Mouse (Mus musculus) small intestine, adult 2 months (tissue): ENCODE data around the gene Grid2ip. TPM values are rescaled to one million over a fixed set of nuclear protein-coding genes. Genes with fewer than 3 reads are reported as not detected.

Experiments
- H3K27ac ChIP-seq: fragments of 200-500 bp; 2 replicates; pipeline ENCODE4 v1.5.1; 2012; ENCODE audit warnings: low read depth, low read length, control low read depth, inconsistent platforms; ENCODE audit not compliant: insufficient read depth
- H3K27me3 ChIP-seq: fragments of 200-500 bp; 2 replicates; pipeline ENCODE4 v1.6.1; 2012; ENCODE audit warnings: mild to moderate bottlenecking, moderate library complexity, low read length, inconsistent platforms; ENCODE audit not compliant: control insufficient read depth, insufficient read depth
- H3K36me3 ChIP-seq: fragments of 200-500 bp; 2 replicates; pipeline ENCODE4 v1.6.1; 2012; ENCODE audit warnings: mild to moderate bottlenecking, low read length, control low read depth, inconsistent platforms; ENCODE audit not compliant: control insufficient read depth, insufficient read depth
- H3K4me1 ChIP-seq: fragments of 200-500 bp; 2 replicates; pipeline ENCODE4 v1.6.1; 2012; ENCODE audit warnings: low read length, inconsistent platforms, mixed read lengths; ENCODE audit not compliant: control insufficient read depth, insufficient read depth, insufficient read length
- H3K4me3 ChIP-seq: fragments of 200-500 bp; 2 replicates; pipeline ENCODE4 v1.5.1; 2012; ENCODE audit warnings: low read depth, mild to moderate bottlenecking, control low read depth, inconsistent platforms, low read length, moderate library complexity
- CTCF ChIP-seq: fragments of 200-500 bp; IDR thresholded peaks from 2 replicates; pipeline ENCODE4 v1.5.1; 2012; ENCODE audit warnings: low read depth, mild to moderate bottlenecking, control low read depth, inconsistent platforms, low read length, moderate library complexity, mixed read lengths; ENCODE audit not compliant: insufficient replicate concordance, insufficient read length; ENCODE audit errors: extremely low read depth
- POLR2A ChIP-seq: fragments of 200-500 bp; IDR thresholded peaks from 2 replicates; pipeline ENCODE4 v1.6.1; 2012; ENCODE audit warnings: low read depth, mild to moderate bottlenecking, control low read depth, inconsistent platforms, low read length, moderate library complexity
- WGBS: fragments of 180-500 bp; shearing (Covaris S2); methylation state at CpG from one replicate; pipeline ENCODE4 v1.1.7; 2018; 5-methylcytosine and 5-hydroxymethylcytosine counted together
- polyA plus RNA-seq: library from polyadenylated mRNA; depleted of rRNA; stranded (reverse); fragments of >200 nt; gene quantifications from 2 replicates; pipeline ENCODE4 v1.2.3, GENCODE M21; 2012

The Grid2ip gene
- polyA plus RNA-seq, 1 experiment = 0.22 TPM

- peak overlapping the region; percentile 94 for H3K4me3 ChIP-seq
- peaks cover 35% of the 10 kb centered on the region for H3K4me1 ChIP-seq
- peak overlapping the region; percentile 87 for H3K27ac ChIP-seq
- peaks cover 24% of the 10 kb centered on the region for H3K36me3 ChIP-seq
- H3K27me3 ChIP-seq = no peaks in the 10 kb centered on the region
- 2% methylated on average over 34 of the region's 34 CpGs for WGBS
- TF ChIP-seq POLR2A (no peak), CTCF (no peak)
These were observed 47.2 kb downstream of the Grid2ip start for GRCm38 (mm10) chr5:143404148-143404930.

DNA sequence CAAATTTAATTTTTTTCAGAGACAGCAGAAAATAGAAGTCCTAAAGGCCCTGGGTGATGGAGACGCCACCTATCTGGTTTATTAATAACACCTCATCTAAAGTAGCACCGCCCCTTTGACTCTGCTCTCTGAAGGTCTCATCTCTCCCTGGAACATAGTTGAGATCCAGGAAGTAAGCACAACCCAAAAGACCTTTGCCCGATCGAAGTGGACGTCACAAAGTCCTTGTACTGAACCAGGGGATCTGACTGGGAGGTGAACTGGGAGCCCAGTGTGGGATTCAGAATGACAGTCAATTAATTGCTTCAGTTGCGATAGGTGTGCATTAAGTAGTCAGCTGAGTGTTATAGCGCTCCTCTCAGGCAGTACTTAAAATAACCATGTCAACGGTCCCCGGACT, 48.1 kb downstream of the Grid2ip start:
- WGBS = 28% methylated on average over 9 of the region's 9 CpGs

DNA sequence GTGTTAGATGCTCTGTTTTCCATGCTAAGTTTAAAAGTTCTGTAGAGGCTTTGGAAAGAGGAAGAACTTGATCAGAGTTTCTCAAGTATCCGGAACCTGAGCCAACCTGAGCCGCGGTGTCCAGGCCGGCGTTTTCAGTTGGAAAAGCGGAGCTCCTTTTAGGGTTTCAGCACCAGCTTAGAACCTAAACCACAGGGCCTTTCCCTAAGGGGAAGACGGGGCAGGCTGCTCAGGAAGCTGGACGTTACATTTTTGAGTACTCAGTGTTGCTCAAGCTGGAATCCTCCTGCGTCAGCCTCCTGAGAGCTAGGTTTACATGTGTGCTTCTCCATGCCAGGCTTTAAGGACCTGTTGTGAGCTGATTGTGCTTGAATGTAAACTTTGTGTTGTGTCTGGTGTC, 49.4 kb downstream of the Grid2ip start:
- no peak for TF ChIP-seq POLR2A
- no peak for TF ChIP-seq CTCF
- Histone ChIP-seq H3K36me3 (peaks cover 29% of the 10 kb centered on the region), H3K4me3 (no peak overlapping the region), H3K27ac (no peak overlapping the region), H3K27me3 (no peaks in the 10 kb centered on the region), H3K4me1 (peaks cover 22% of the 10 kb centered on the region; the same call in 1 of the 2 replicates)
- WGBS = 89% methylated on average over 9 of the region's 9 CpGs

More for the DNA sequence above, 48.1 kb downstream of the Grid2ip start:
- Histone ChIP-seq H3K4me3 (peak overlapping the region; percentile 21; the same call in 1 of the 2 replicates), H3K27ac (peak overlapping the region; percentile 66), H3K27me3 (no peaks in the 10 kb centered on the region), H3K4me1 (peaks cover 28% of the 10 kb centered on the region), H3K36me3 (peaks cover 24% of the 10 kb centered on the region)
- TF ChIP-seq POLR2A = no peak
- no peak for TF ChIP-seq CTCF

DNA sequence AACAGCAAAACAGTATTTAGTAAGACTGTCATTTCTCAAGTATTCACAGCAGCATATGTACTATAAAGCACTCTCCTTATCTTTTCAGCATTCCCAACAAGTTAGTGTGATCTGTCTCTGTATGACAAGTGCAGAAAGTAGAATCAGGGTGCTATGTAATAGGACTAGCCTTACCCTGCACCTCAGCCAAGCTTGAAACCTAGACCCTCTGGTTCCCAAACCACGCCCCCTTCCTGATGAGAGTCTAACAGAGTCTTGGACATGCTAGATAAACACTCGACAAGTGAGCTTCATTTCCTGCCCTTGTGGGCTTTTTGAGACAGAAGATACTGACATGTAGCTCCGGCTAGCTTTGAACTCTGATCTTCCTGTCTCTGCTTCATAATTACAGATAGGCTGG, 52.1 kb downstream of the Grid2ip start:
- H3K4me1 ChIP-seq = peaks cover 14% of the 10 kb centered on the region; the same call in 1 of the 2 replicates
- H3K4me3 ChIP-seq = no peak overlapping the region
- 49% methylated on average over 3 of the region's 3 CpGs for WGBS
- no peaks in the 10 kb centered on the region for H3K27me3 ChIP-seq
- H3K27ac ChIP-seq = no peak overlapping the region
- TF ChIP-seq CTCF (no peak), POLR2A (no peak)
- H3K36me3 ChIP-seq = peaks cover 48% of the 10 kb centered on the region

- WGBS = 76% methylated on average over 4 of the region's 4 CpGs
- Histone ChIP-seq H3K4me1 (peaks cover 9% of the 10 kb centered on the region; the same call in 1 of the 2 replicates), H3K27me3 (no peaks in the 10 kb centered on the region)
These were observed 53.8 kb downstream of the Grid2ip start for GRCm38 (mm10) chr5:143410841-143411395.

DNA sequence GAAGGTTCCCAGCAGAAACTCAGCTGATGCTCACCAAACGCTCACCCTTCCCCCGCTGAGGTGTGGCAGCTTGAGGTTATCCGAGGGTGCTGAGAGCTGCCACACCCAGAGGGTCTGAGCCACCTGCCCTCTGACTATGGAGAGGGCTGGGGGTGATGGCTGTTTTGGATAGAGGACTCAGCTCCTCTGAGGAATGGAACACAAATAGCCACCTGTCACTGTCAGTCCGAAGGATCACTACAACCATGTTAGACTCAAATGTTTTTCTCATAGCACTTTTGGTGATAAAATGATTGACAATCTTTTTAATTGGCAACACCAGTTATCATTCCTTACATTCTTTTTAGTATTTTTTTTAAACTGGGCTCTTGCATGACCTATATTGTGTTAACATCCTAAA, 64.3 kb downstream of the Grid2ip start:
- WGBS = 63% methylated on average over 4 of the region's 4 CpGs
- TF ChIP-seq POLR2A (no peak), CTCF (no peak)
- peaks cover 46% of the 10 kb centered on the region for H3K36me3 ChIP-seq

More at GRCm38 (mm10) chr5:143410841-143411395, 53.8 kb downstream of the Grid2ip start:
- Histone ChIP-seq H3K36me3 (peaks cover 53% of the 10 kb centered on the region), H3K4me3 (no peak overlapping the region), H3K27ac (no peak overlapping the region)
- TF ChIP-seq CTCF = no peak
- no peak for TF ChIP-seq POLR2A

GRCm38 (mm10) chr5:143422990-143423389, 65.9 kb downstream of the Grid2ip start:
- H3K4me3 ChIP-seq = no peak overlapping the region

More for the DNA sequence above, 64.3 kb downstream of the Grid2ip start:
- Histone ChIP-seq H3K27ac (no peak overlapping the region), H3K4me1 (no peaks in the 10 kb centered on the region), H3K27me3 (no peaks in the 10 kb centered on the region), H3K4me3 (no peak overlapping the region)

More at GRCm38 (mm10) chr5:143422990-143423389, 65.9 kb downstream of the Grid2ip start:
- no peak for TF ChIP-seq CTCF
- TF ChIP-seq POLR2A = no peak
- H3K27ac ChIP-seq = no peak overlapping the region
- H3K4me1 ChIP-seq = no peaks in the 10 kb centered on the region
- H3K36me3 ChIP-seq = peaks cover 34% of the 10 kb centered on the region
- 68% methylated on average over 4 of the region's 4 CpGs for WGBS
- no peaks in the 10 kb centered on the region for H3K27me3 ChIP-seq
